26 mouse cellular contexts compared by ENCODE assay signal in genomic region chr2:32644083-32644482, GRCm38 (mm10). TPM values are rescaled to one million over a fixed set of nuclear protein-coding genes. Genes with fewer than 3 reads are reported as not detected.
DNase-seq lines count a peak whose midpoint lies in the region; ATAC-seq and TF ChIP-seq lines count a peak whose summit lies in the region.
"Had no signal": no experiment of that assay in that cellular context is flagged by ENCODE, and none has a peak within 500 bp of the region (broad histone marks: within the 10 kb centered on the region; RNA-seq: fewer than 3 reads in every experiment).

No protein-coding gene starts in this region.

- peaks cover 62% of the 10 kb centered on the region for H3K4me1 ChIP-seq in heart, embryonic 12.5 days (replicated peaks)
- H3K4me1 ChIP-seq in midbrain, embryonic 10.5 days = peaks cover 26% of the 10 kb centered on the region
- H3K4me1 ChIP-seq in midbrain, embryonic 13.5 days (replicated peaks) = no peaks in the 10 kb centered on the region
- H3K4me1 ChIP-seq in liver, postnatal 0 days (ENCODE audit: insufficient read depth) = peaks cover 27% of the 10 kb centered on the region
- H3K4me1 ChIP-seq: forebrain, embryonic 15.5 days had no signal

- TF ChIP-seq EP300 in liver, postnatal 0 days (IDR thresholded peaks at IDR 0.05; ENCODE audit: low read depth) = no peak

- peak overlapping the region; percentile 94 for H3K27ac ChIP-seq in gastrocnemius, adult 2 months
- H3K27ac ChIP-seq in heart, embryonic 12.5 days (ENCODE audit: poor library complexity, severe bottlenecking) = peak overlapping the region; percentile 23
- H3K27ac ChIP-seq in midbrain, embryonic 10.5 days (replicated peaks) = 0 out of 2 replicates have a peak overlapping the region, but pooled peaks have one; percentile 10
- no peak overlapping the region for H3K27ac ChIP-seq in midbrain, embryonic 13.5 days
- H3K27ac ChIP-seq in liver, postnatal 0 days (ENCODE audit: low read depth) = peak overlapping the region; percentile 18; the same call in 1 of the 2 replicates
- H3K27ac ChIP-seq: forebrain, embryonic 15.5 days; hindbrain, embryonic 15.5 days had no signal

- peak; percentile 15 for DNase-seq in gastrocnemius, adult 2 months
- DNase-seq in gastrocnemius, adult 8-10 months (ENCODE audit: low spot score in 2 of 2) = no peak
- no peak for DNase-seq in heart, postnatal 14 days
- no peak for DNase-seq in midbrain, embryonic 10.5 days (ENCODE audit: low spot score)
- DNase-seq in liver, postnatal 0 days = no peak
- no peak for DNase-seq in urinary bladder, postnatal 10 days (ENCODE audit: low spot score)
- DNase-seq: adrenal gland, adult 8-10 months; cerebellum, adult 9-10 months; cerebellum, postnatal 36 days; kidney, adult 11 months; kidney, postnatal 14 days; layer of hippocampus, adult 9-11 months; lung, postnatal 36 days; midbrain, embryonic 14.5 days; retina, postnatal 1 day; right cerebral cortex, postnatal 25 days; thymus, postnatal 14 days had no signal

- no peak overlapping the region for H3K9ac ChIP-seq in heart, embryonic 12.5 days
- no peak overlapping the region for H3K9ac ChIP-seq in midbrain, embryonic 13.5 days (replicated peaks)
- no peak overlapping the region for H3K9ac ChIP-seq in liver, postnatal 0 days (replicated peaks)
- H3K9ac ChIP-seq: forebrain, embryonic 15.5 days; hindbrain, embryonic 15.5 days had no signal

- no peak overlapping the region for H3K4me2 ChIP-seq in heart, embryonic 12.5 days
- H3K4me2 ChIP-seq in midbrain, embryonic 13.5 days (replicated peaks) = no peak overlapping the region
- H3K4me2 ChIP-seq in liver, postnatal 0 days (ENCODE audit: low read depth, low read length) = no peak overlapping the region
- H3K4me2 ChIP-seq: forebrain, embryonic 15.5 days; hindbrain, embryonic 15.5 days had no signal

- no peaks in the 10 kb centered on the region for H3K27me3 ChIP-seq in heart, embryonic 12.5 days (replicated peaks)
- H3K27me3 ChIP-seq in midbrain, embryonic 10.5 days (ENCODE audit: low read depth, poor library complexity, severe bottlenecking) = no peaks in the 10 kb centered on the region
- no peaks in the 10 kb centered on the region for H3K27me3 ChIP-seq in midbrain, embryonic 13.5 days
- H3K27me3 ChIP-seq in liver, postnatal 0 days (ENCODE audit: insufficient read depth, low read length) = no peaks in the 10 kb centered on the region
- H3K27me3 ChIP-seq: forebrain, embryonic 15.5 days; hindbrain, embryonic 15.5 days; megakaryocyte, embryonic 14.5 days had no signal

- H3K4me3 ChIP-seq in gastrocnemius, adult 2 months = no peak overlapping the region
- H3K4me3 ChIP-seq in heart, embryonic 12.5 days = no peak overlapping the region
- H3K4me3 ChIP-seq in midbrain, embryonic 10.5 days = no peak overlapping the region
- H3K4me3 ChIP-seq in midbrain, embryonic 13.5 days (replicated peaks) = no peak overlapping the region
- H3K4me3 ChIP-seq in liver, postnatal 0 days (ENCODE audit: low read depth, low read length) = no peak overlapping the region
- H3K4me3 ChIP-seq: forebrain, embryonic 15.5 days; hindbrain, embryonic 10.5 days; hindbrain, embryonic 15.5 days; megakaryocyte, embryonic 14.5 days had no signal

- ATAC-seq in heart, embryonic 12.5 days (ENCODE audit: insufficient number of reproducible peaks, low FRiP score) = no peak
- no peak for ATAC-seq in midbrain, embryonic 13.5 days
- no peak for ATAC-seq in liver, postnatal 0 days
- ATAC-seq: forebrain, embryonic 15.5 days; inflammation-experienced regulatory T-cells, adult 6 months had no signal

- intact Hi-C loops in gastrocnemius, adult 2 months (cut with DNase I) = no loop called here
- intact Hi-C loops in heart, postnatal 14 days (cut with DNase I) = no loop called here

- 37% methylated on average over 9 of the region's 9 CpGs for WGBS in heart, embryonic 12.5 days
- 87% methylated on average over 9 of the region's 9 CpGs for WGBS in midbrain, embryonic 10.5 days
- WGBS in midbrain, embryonic 13.5 days = 84% methylated on average over 9 of the region's 9 CpGs
- 54% methylated on average over 9 of the region's 9 CpGs for WGBS in liver, postnatal 0 days (ENCODE audit: insufficient replicate concordance)

- no peaks in the 10 kb centered on the region for H3K9me3 ChIP-seq in heart, embryonic 12.5 days (replicated peaks)
- H3K9me3 ChIP-seq in midbrain, embryonic 10.5 days (replicated peaks) = no peaks in the 10 kb centered on the region
- no peaks in the 10 kb centered on the region for H3K9me3 ChIP-seq in midbrain, embryonic 13.5 days
- H3K9me3 ChIP-seq in liver, postnatal 0 days (ENCODE audit: low read length) = no peaks in the 10 kb centered on the region
- H3K9me3 ChIP-seq: forebrain, embryonic 15.5 days; G1E; hindbrain, embryonic 10.5 days; hindbrain, embryonic 15.5 days; megakaryocyte, embryonic 14.5 days had no signal

- TF ChIP-seq CTCF in gastrocnemius, adult 2 months (IDR thresholded peaks at IDR 0.05) = no peak
- TF ChIP-seq CTCF in liver, postnatal 0 days (IDR thresholded peaks at IDR 0.05; ENCODE audit: low read depth) = no peak

- peaks cover 3% of the 10 kb centered on the region; the same call in 1 of the 2 replicates for H3K36me3 ChIP-seq in heart, embryonic 12.5 days
- no peaks in the 10 kb centered on the region for H3K36me3 ChIP-seq in midbrain, embryonic 10.5 days
- no peaks in the 10 kb centered on the region for H3K36me3 ChIP-seq in midbrain, embryonic 13.5 days
- no peaks in the 10 kb centered on the region for H3K36me3 ChIP-seq in liver, postnatal 0 days (replicated peaks; ENCODE audit: insufficient read depth, low read length)
- H3K36me3 ChIP-seq: forebrain, embryonic 15.5 days; hindbrain, embryonic 10.5 days; hindbrain, embryonic 15.5 days had no signal

RNA-seq across cellular contexts. Expression of gene Eng, which starts 2.3 kb away (rescaled TPM):
- 10 to 100 TPM; 26.5 to 38.8 TPM for total RNA-seq in gastrocnemius, adult 2 months (2021)
- total RNA-seq in gastrocnemius, adult 8-10 months (2022) = 10 to 100 TPM; 17.4 to 26.6 (median 20.5) TPM
- 159 and 168 TPM in 2 replicates for polyA plus RNA-seq in heart, embryonic 12.5 days (2016; fragmentation: Nextera tagmentation; extraction: Ambion mirVana)
- total RNA-seq in heart, postnatal 14 days (2021) = 100 to 1,000 TPM; 148 to 162 TPM
- 25.6 and 29.2 TPM in 2 replicates for polyA plus RNA-seq in midbrain, embryonic 10.5 days (2016; fragmentation: Nextera tagmentation; extraction: Ambion mirVana)
- 22.0 and 24.8 TPM in 2 replicates for polyA plus RNA-seq in midbrain, embryonic 13.5 days (2015; fragmentation: Nextera tagmentation; extraction: Ambion mirVana)
- polyA plus RNA-seq in liver, postnatal 0 days (2015; fragmentation: Nextera tagmentation; extraction: Ambion mirVana) = 29.9 and 30.2 TPM in 2 replicates
- polyA plus RNA-seq: inflammation-experienced regulatory T-cells, adult 6 months had no signal

RNA-seq across cellular contexts. Expression of gene Ak1, which starts 22.5 kb away (rescaled TPM):
- 1,000 to 10,000 TPM; 1,555 to 1,869 TPM for total RNA-seq in gastrocnemius, adult 2 months (2021)
- total RNA-seq in gastrocnemius, adult 8-10 months (2022) = 1,000 to 10,000 TPM; 1,455 to 1,877 (median 1,746) TPM
- polyA plus RNA-seq in heart, embryonic 12.5 days (2016; fragmentation: Nextera tagmentation; extraction: Ambion mirVana) = 285 and 294 TPM in 2 replicates
- 100 to 1,000 TPM; 595 to 617 TPM for total RNA-seq in heart, postnatal 14 days (2021)
- 26.4 and 30.3 TPM in 2 replicates for polyA plus RNA-seq in midbrain, embryonic 10.5 days (2016; fragmentation: Nextera tagmentation; extraction: Ambion mirVana)
- polyA plus RNA-seq in midbrain, embryonic 13.5 days (2015; fragmentation: Nextera tagmentation; extraction: Ambion mirVana) = 62.5 and 62.9 TPM in 2 replicates
- 1.3 and 5.9 TPM in 2 replicates for polyA plus RNA-seq in liver, postnatal 0 days (2015; fragmentation: Nextera tagmentation; extraction: Ambion mirVana)
- total RNA-seq: monocyte, adult 5-6 weeks had no signal

RNA-seq across cellular contexts. Expression of gene St6galnac6, which starts 44.6 kb away (rescaled TPM):
- total RNA-seq in gastrocnemius, adult 2 months (2021) = 10 to 100 TPM; 46.8 to 56.5 TPM
- total RNA-seq in gastrocnemius, adult 8-10 months (2022) = 10 to 100 TPM; 48.6 to 61.3 (median 54.9) TPM
- polyA plus RNA-seq in heart, embryonic 12.5 days (2016; fragmentation: Nextera tagmentation; extraction: Ambion mirVana) = 31.6 and 35.3 TPM in 2 replicates
- 100 to 1,000 TPM in 1 of 2 experiments, 10 to 100 TPM in 1; 97.9 to 104 TPM for total RNA-seq in heart, postnatal 14 days (2021)
- polyA plus RNA-seq in midbrain, embryonic 10.5 days (2016; fragmentation: Nextera tagmentation; extraction: Ambion mirVana) = 10.8 and 11.9 TPM in 2 replicates
- polyA plus RNA-seq in midbrain, embryonic 13.5 days (2015; fragmentation: Nextera tagmentation; extraction: Ambion mirVana) = 10.1 and 11.3 TPM in 2 replicates
- 14.0 and 15.9 TPM in 2 replicates for polyA plus RNA-seq in liver, postnatal 0 days (2015; fragmentation: Nextera tagmentation; extraction: Ambion mirVana)

RNA-seq across cellular contexts. Expression of gene St6galnac4, which starts 57.2 kb away (rescaled TPM):
- total RNA-seq in gastrocnemius, adult 2 months (2021) = 10 to 100 TPM in 1 of 2 experiments, 1 to 10 TPM in 1; 8.7 to 21.6 TPM
- total RNA-seq in gastrocnemius, adult 8-10 months (2022) = 10 to 100 TPM; 11.4 to 15.5 (median 13.8) TPM
- polyA plus RNA-seq in heart, embryonic 12.5 days (2016; fragmentation: Nextera tagmentation; extraction: Ambion mirVana) = 45.6 and 47.2 TPM in 2 replicates
- 10 to 100 TPM; 22.8 to 23.6 TPM for total RNA-seq in heart, postnatal 14 days (2021)
- 15.9 and 17.1 TPM in 2 replicates for polyA plus RNA-seq in midbrain, embryonic 10.5 days (2016; fragmentation: Nextera tagmentation; extraction: Ambion mirVana)
- polyA plus RNA-seq in midbrain, embryonic 13.5 days (2015; fragmentation: Nextera tagmentation; extraction: Ambion mirVana) = 15.2 and 16.3 TPM in 2 replicates
- 4.3 and 5.8 TPM in 2 replicates for polyA plus RNA-seq in liver, postnatal 0 days (2015; fragmentation: Nextera tagmentation; extraction: Ambion mirVana)

RNA-seq across cellular contexts. Expression of gene Fpgs, which starts 59.9 kb away (rescaled TPM):
- 1 to 10 TPM; 5.9 to 6.9 TPM for total RNA-seq in gastrocnemius, adult 2 months (2021)
- total RNA-seq in gastrocnemius, adult 8-10 months (2022) = 1 to 10 TPM; 4.2 to 5.8 (median 4.7) TPM
- 18.7 and 20.3 TPM in 2 replicates for polyA plus RNA-seq in heart, embryonic 12.5 days (2016; fragmentation: Nextera tagmentation; extraction: Ambion mirVana)
- 1 to 10 TPM; 6.0 to 7.4 TPM for total RNA-seq in heart, postnatal 14 days (2021)
- polyA plus RNA-seq in midbrain, embryonic 10.5 days (2016; fragmentation: Nextera tagmentation; extraction: Ambion mirVana) = 25.6 and 27.9 TPM in 2 replicates
- 16.5 and 16.6 TPM in 2 replicates for polyA plus RNA-seq in midbrain, embryonic 13.5 days (2015; fragmentation: Nextera tagmentation; extraction: Ambion mirVana)
- 85.3 and 95.9 TPM in 2 replicates for polyA plus RNA-seq in liver, postnatal 0 days (2015; fragmentation: Nextera tagmentation; extraction: Ambion mirVana)
